Mouse (Mus musculus): ENCODE measurements around the gene Rasgrf2. TPM values are rescaled to one million over a fixed set of nuclear protein-coding genes. Genes with fewer than 3 reads are reported as not detected.

Gene Rasgrf2
- polyA plus RNA-seq, 1 experiment from 2014 or later, result 3.3 TPM

DNA sequence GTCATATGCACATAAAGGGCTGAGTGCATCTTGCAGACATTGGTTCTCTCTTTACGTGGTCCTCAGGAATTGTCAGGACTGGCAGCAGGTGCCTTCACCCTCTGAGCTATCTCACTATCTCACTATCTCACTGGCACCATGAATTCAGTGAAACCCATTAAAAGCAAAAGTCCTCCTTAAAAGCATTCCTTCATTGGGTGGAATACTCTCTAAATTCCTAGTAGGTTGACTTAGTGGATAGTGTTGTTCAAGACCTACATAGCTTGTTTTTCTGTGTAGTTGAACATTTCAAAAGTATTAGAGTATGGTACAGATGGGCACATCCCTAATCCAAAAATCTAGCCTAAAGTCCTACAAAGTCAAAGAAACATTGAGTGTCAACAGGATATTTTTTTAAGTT, 199.3 kb downstream of the Rasgrf2 start:
- H3K9me3 ChIP-seq, result no peaks in the 10 kb centered on the region
- WGBS, result 92% methylated on average over 1 of the region's 1 CpGs
- no peaks in the 10 kb centered on the region for H3K27me3 ChIP-seq
- H3K36me3 ChIP-seq, result no peaks in the 10 kb centered on the region
- H3K4me3 ChIP-seq, result no peak overlapping the region
- no peak for ATAC-seq (replicated peaks)
- H3K9ac ChIP-seq (replicated peaks), result no peak overlapping the region
- no peak overlapping the region for H3K27ac ChIP-seq (replicated peaks)
- no peaks in the 10 kb centered on the region for H3K4me1 ChIP-seq
- H3K4me2 ChIP-seq (replicated peaks), result no peak overlapping the region

GRCm38 (mm10) chr13:91929943-91930726, 201.3 kb downstream of the Rasgrf2 start:
- Histone ChIP-seq H3K4me1 (no peaks in the 10 kb centered on the region), H3K9ac (replicated peaks) (no peak overlapping the region), H3K4me3 (no peak overlapping the region), H3K36me3 (no peaks in the 10 kb centered on the region), H3K9me3 (no peaks in the 10 kb centered on the region), H3K27ac (replicated peaks) (no peak overlapping the region), H3K27me3 (no peaks in the 10 kb centered on the region), H3K4me2 (replicated peaks) (no peak overlapping the region)
- 90% methylated on average over 7 of the region's 7 CpGs for WGBS
- ATAC-seq (replicated peaks), result no peak

DNA sequence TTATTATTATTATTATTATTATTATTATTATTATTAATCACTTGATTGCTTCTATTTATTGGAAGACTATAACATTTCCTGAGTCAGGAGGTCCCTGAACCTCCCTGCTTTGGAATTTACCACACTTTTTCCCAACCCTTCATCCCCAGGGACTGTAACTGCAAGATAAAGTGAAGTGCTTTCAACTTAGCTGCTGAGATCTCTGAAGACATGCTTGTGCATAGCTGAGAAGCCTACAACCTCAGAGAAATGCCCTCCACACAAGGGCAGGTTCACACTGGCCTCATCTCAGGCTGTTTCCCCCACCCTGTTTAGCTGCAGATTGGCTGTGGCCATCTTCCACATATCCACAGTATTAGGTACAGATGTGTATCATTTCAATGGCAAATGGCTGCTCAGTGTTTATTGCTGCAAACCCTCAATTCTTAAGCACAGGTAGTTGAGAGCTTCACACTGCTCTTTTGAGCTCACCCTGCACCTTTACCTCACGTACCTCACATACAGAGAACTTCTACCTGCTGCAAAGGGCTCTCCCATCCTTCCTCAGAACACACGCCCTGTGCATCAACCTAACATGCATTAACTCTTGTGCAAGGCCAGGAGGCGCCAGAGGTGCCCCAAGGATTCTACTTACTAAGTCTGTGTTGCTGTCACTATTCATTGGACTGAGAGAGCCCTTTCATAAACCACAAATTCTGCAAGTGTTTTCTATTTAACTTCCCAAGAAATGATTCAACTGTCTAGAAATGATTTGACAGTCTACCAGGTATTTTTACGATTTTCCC, 202.7 kb downstream of the Rasgrf2 start:
- H3K4me1 ChIP-seq, result no peaks in the 10 kb centered on the region
- H3K9me3 ChIP-seq, result no peaks in the 10 kb centered on the region
- no peaks in the 10 kb centered on the region for H3K36me3 ChIP-seq
- 73% methylated on average over 4 of the region's 4 CpGs for WGBS
- H3K27me3 ChIP-seq, result no peaks in the 10 kb centered on the region
- no peak overlapping the region for H3K4me2 ChIP-seq (replicated peaks)
- H3K27ac ChIP-seq (replicated peaks), result no peak overlapping the region
- ATAC-seq (replicated peaks), result no peak
- no peak overlapping the region for H3K4me3 ChIP-seq
- H3K9ac ChIP-seq (replicated peaks), result no peak overlapping the region

GRCm38 (mm10) chr13:91921010-91921409, 210.4 kb downstream of the Rasgrf2 start:
- peaks cover 4% of the 10 kb centered on the region for H3K4me1 ChIP-seq
- no peak overlapping the region for H3K4me3 ChIP-seq
- ATAC-seq (replicated peaks), result no peak
- no peaks in the 10 kb centered on the region for H3K9me3 ChIP-seq
- no peaks in the 10 kb centered on the region for H3K36me3 ChIP-seq
- no peak overlapping the region for H3K9ac ChIP-seq (replicated peaks)
- H3K27ac ChIP-seq (replicated peaks), result no peak overlapping the region
- H3K27me3 ChIP-seq, result no peaks in the 10 kb centered on the region
- H3K4me2 ChIP-seq (replicated peaks), result no peak overlapping the region
- WGBS, result 74% methylated on average over 3 of the region's 3 CpGs

- Histone ChIP-seq H3K4me1 (peaks cover 17% of the 10 kb centered on the region), H3K9ac (replicated peaks) (no peak overlapping the region), H3K36me3 (no peaks in the 10 kb centered on the region), H3K27ac (replicated peaks) (no peak overlapping the region), H3K4me2 (replicated peaks) (no peak overlapping the region), H3K9me3 (no peaks in the 10 kb centered on the region), H3K27me3 (no peaks in the 10 kb centered on the region), H3K4me3 (no peak overlapping the region)
- WGBS, result 46% methylated on average over 5 of the region's 5 CpGs
- no peak for ATAC-seq (replicated peaks)
Measured at GRCm38 (mm10) chr13:91918764-91919163, 212.7 kb downstream of the Rasgrf2 start.

DNA sequence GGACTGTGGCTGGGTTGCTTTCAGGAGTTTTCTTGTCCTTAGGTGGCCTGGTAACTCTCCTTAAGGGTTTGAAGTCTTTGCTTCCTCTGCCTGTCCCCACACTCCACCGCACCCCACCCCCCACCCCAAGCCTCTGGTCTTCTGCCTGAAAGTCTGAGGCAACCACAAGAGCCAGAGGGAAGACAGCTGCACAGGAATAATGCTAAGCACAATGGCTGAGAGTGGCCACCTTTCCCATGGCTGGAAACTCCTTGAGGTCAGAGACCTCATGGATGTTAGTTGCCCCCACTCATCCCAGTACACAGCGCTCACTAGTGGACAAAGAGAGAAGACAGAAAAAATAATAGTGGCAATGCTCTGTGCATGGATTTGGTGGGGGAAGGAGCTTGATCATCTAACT, 213.6 kb downstream of the Rasgrf2 start:
- no peak overlapping the region for H3K4me2 ChIP-seq (replicated peaks)
- no peak for ATAC-seq (replicated peaks)
- peaks cover 17% of the 10 kb centered on the region for H3K4me1 ChIP-seq
- no peaks in the 10 kb centered on the region for H3K27me3 ChIP-seq
- WGBS, result 97% methylated on average over 2 of the region's 2 CpGs
- no peak overlapping the region for H3K27ac ChIP-seq (replicated peaks)
- no peaks in the 10 kb centered on the region for H3K36me3 ChIP-seq
- no peak overlapping the region for H3K4me3 ChIP-seq
- H3K9ac ChIP-seq (replicated peaks), result no peak overlapping the region
- no peaks in the 10 kb centered on the region for H3K9me3 ChIP-seq

DNA sequence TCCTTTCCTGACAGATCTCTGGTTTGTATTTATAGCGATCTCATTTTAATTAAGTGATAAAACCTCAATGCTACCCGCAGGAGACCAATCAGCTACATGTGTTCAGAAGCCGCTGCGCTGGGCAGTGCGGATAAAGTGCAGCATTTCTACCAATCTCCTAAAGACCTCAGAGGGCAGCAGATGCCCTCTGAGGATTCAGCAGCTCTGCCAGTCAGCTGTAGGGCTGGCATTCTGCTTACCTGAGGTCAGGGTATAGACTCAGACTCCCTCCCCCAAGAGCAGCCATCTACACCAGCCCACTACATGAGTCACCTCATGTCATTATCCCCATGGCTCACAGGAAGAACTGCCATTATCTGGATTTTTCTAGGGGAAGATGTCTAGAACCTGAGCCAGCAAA, 215.1 kb downstream of the Rasgrf2 start:
- Histone ChIP-seq H3K27me3 (no peaks in the 10 kb centered on the region), H3K27ac (replicated peaks) (no peak overlapping the region), H3K36me3 (no peaks in the 10 kb centered on the region), H3K4me3 (no peak overlapping the region), H3K4me1 (peaks cover 17% of the 10 kb centered on the region), H3K9me3 (no peaks in the 10 kb centered on the region), H3K4me2 (replicated peaks) (no peak overlapping the region), H3K9ac (replicated peaks) (no peak overlapping the region)
- ATAC-seq (replicated peaks), result no peak; the same call in 1 of the 2 replicates
- WGBS, result 81% methylated on average over 5 of the region's 5 CpGs

GRCm38 (mm10) chr13:91915582-91916239, 215.7 kb downstream of the Rasgrf2 start:
- Histone ChIP-seq H3K27ac (replicated peaks) (peak overlapping the region; percentile 25; the same call in 1 of the 2 replicates), H3K9ac (replicated peaks) (no peak overlapping the region), H3K4me3 (no peak overlapping the region), H3K4me2 (replicated peaks) (peak overlapping the region; percentile 16), H3K9me3 (no peaks in the 10 kb centered on the region), H3K36me3 (no peaks in the 10 kb centered on the region), H3K27me3 (no peaks in the 10 kb centered on the region), H3K4me1 (peaks cover 17% of the 10 kb centered on the region)
- ATAC-seq (replicated peaks), result peak; percentile 84
- WGBS, result 19% methylated on average over 6 of the region's 6 CpGs

GRCm38 (mm10) chr13:91915192-91915581, 216.3 kb downstream of the Rasgrf2 start:
- Histone ChIP-seq H3K4me1 (peaks cover 17% of the 10 kb centered on the region), H3K36me3 (no peaks in the 10 kb centered on the region), H3K4me2 (replicated peaks) (peak overlapping the region; percentile 16), H3K4me3 (no peak overlapping the region), H3K9ac (replicated peaks) (no peak overlapping the region), H3K9me3 (no peaks in the 10 kb centered on the region), H3K27me3 (no peaks in the 10 kb centered on the region), H3K27ac (replicated peaks) (peak overlapping the region; percentile 25; the same call in 1 of the 2 replicates)
- WGBS, result 26% methylated on average over 4 of the region's 4 CpGs
- no peak for ATAC-seq (replicated peaks)

DNA sequence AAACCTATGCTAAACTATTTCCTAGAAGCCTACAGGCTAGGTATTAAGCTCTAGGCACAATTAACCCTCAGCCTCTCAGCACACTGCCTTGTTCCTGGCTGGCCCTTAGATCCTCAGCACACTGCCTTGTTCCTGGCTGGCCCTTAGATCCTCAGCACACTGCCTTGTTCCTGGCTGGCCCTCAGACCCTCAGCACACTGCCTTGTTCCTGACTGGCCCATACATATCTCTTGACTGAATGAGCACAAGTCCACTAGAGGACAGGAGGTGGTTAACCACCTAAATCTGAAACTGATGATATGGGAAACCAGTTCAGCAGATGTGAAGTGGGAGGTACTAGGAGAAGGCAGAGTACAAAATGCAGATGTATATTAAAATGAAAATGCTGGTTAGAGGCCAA, 219.8 kb downstream of the Rasgrf2 start:
- Histone ChIP-seq H3K9ac (replicated peaks) (no peak overlapping the region), H3K4me3 (no peak overlapping the region), H3K4me2 (replicated peaks) (no peak overlapping the region), H3K4me1 (peaks cover 17% of the 10 kb centered on the region), H3K27ac (replicated peaks) (no peak overlapping the region), H3K36me3 (no peaks in the 10 kb centered on the region), H3K27me3 (no peaks in the 10 kb centered on the region), H3K9me3 (no peaks in the 10 kb centered on the region)
- ATAC-seq (replicated peaks), result no peak

DNA sequence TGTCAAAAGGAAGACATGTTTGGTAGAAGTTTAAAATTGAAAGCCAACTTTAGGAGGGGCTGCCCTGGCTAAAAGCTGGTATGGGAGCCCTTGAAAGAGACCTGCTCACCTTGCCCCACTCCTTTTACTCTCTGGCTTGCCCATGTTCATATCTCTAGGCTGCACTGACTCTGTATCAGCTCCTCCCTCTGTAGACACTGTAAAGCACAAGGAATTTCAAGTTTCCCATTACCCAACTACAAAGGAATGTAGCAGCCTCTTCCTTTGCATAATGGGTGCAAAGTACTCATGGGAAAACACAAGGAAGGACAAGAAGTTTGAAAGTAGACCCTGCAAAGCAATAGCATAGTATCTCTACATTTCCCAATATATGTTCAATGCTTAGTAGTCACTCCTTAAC, 220.2 kb downstream of the Rasgrf2 start:
- H3K4me2 ChIP-seq (replicated peaks), result no peak overlapping the region
- ATAC-seq (replicated peaks), result no peak
- H3K4me3 ChIP-seq, result no peak overlapping the region
- peaks cover 15% of the 10 kb centered on the region for H3K4me1 ChIP-seq
- H3K36me3 ChIP-seq, result no peaks in the 10 kb centered on the region
- H3K27me3 ChIP-seq, result no peaks in the 10 kb centered on the region
- H3K9me3 ChIP-seq, result no peaks in the 10 kb centered on the region
- H3K27ac ChIP-seq (replicated peaks), result no peak overlapping the region
- no peak overlapping the region for H3K9ac ChIP-seq (replicated peaks)
